Mouse (Mus musculus): ENCODE measurements around the gene Lilra5. TPM values are rescaled to one million over a fixed set of nuclear protein-coding genes. Genes with fewer than 3 reads are reported as not detected.
"Not testable (repeated sequence)": the region's sequence is repeated elsewhere in the genome, so short reads cannot be mapped to it uniquely, and the experiment has no call there.

The Lilra5 gene
- polyA plus RNA-seq, 1 experiment from 2014 or later = 2.2 TPM

- no peak overlapping the region for H3K4me3 ChIP-seq (ENCODE audit: low read depth, low read length)
- peak; percentile 99 for ATAC-seq
- no peak overlapping the region for H3K9ac ChIP-seq (replicated peaks)
- H3K27me3 ChIP-seq (ENCODE audit: insufficient read depth, low read length) = no peaks in the 10 kb centered on the region
- peak; percentile 41; the same call in 1 of the 2 replicates for TF ChIP-seq EP300 (IDR thresholded peaks at IDR 0.05; ENCODE audit: low read depth)
- TF ChIP-seq CTCF (IDR thresholded peaks at IDR 0.05; ENCODE audit: low read depth) = no peak
- no peak overlapping the region for H3K4me2 ChIP-seq (ENCODE audit: low read depth, low read length)
- peak; percentile 31 for DNase-seq
- WGBS (ENCODE audit: insufficient replicate concordance) = 37% methylated on average over 6 of the region's 6 CpGs
- peak overlapping the region; percentile 81 for H3K27ac ChIP-seq (ENCODE audit: low read depth)
- no peaks in the 10 kb centered on the region for H3K36me3 ChIP-seq (replicated peaks; ENCODE audit: insufficient read depth, low read length)
- H3K4me1 ChIP-seq (ENCODE audit: insufficient read depth) = 0 out of 2 replicates have a peak, but pooled peaks cover 6% of the 10 kb centered on the region
- H3K9me3 ChIP-seq (ENCODE audit: low read length) = no peaks in the 10 kb centered on the region
Measured at GRCm38 (mm10) chr7:4239038-4239721, 1.6 kb downstream of the Lilra5 start.

- not testable (repeated sequence) for H3K36me3 ChIP-seq (replicated peaks; ENCODE audit: insufficient read depth, low read length); ATAC-seq; H3K27me3 ChIP-seq (ENCODE audit: insufficient read depth, low read length); H3K4me3 ChIP-seq (ENCODE audit: low read depth, low read length); H3K27ac ChIP-seq (ENCODE audit: low read depth); H3K4me1 ChIP-seq (ENCODE audit: insufficient read depth); H3K9ac ChIP-seq (replicated peaks); H3K9me3 ChIP-seq (ENCODE audit: low read length); DNase-seq; H3K4me2 ChIP-seq (ENCODE audit: low read depth, low read length)
- 71% methylated on average over 1 of the region's 1 CpGs for WGBS (ENCODE audit: insufficient replicate concordance)
Measured at GRCm38 (mm10) chr7:4251211-4251610, 13.7 kb downstream of the Lilra5 start.

GRCm38 (mm10) chr7:4256060-4256459, 18.5 kb downstream of the Lilra5 start:
- DNase-seq; H3K36me3 ChIP-seq (replicated peaks; ENCODE audit: insufficient read depth, low read length); H3K4me1 ChIP-seq (ENCODE audit: insufficient read depth); H3K27ac ChIP-seq (ENCODE audit: low read depth); H3K4me3 ChIP-seq (ENCODE audit: low read depth, low read length); ATAC-seq; H3K9me3 ChIP-seq (ENCODE audit: low read length); H3K9ac ChIP-seq (replicated peaks); H3K4me2 ChIP-seq (ENCODE audit: low read depth, low read length); H3K27me3 ChIP-seq (ENCODE audit: insufficient read depth, low read length): not testable (repeated sequence)
- WGBS (ENCODE audit: insufficient replicate concordance) = no CpG with 5 or more reads among the region's 1 CpGs

GRCm38 (mm10) chr7:4260521-4260920, 23.0 kb downstream of the Lilra5 start:
- H3K4me1 ChIP-seq (ENCODE audit: insufficient read depth); H3K27me3 ChIP-seq (ENCODE audit: insufficient read depth, low read length); H3K4me2 ChIP-seq (ENCODE audit: low read depth, low read length); ATAC-seq; H3K36me3 ChIP-seq (replicated peaks; ENCODE audit: insufficient read depth, low read length); H3K9ac ChIP-seq (replicated peaks); H3K27ac ChIP-seq (ENCODE audit: low read depth); H3K9me3 ChIP-seq (ENCODE audit: low read length); H3K4me3 ChIP-seq (ENCODE audit: low read depth, low read length); DNase-seq: not testable (repeated sequence)
- WGBS (ENCODE audit: insufficient replicate concordance) = 93% methylated on average over 1 of the region's 1 CpGs

GRCm38 (mm10) chr7:4272106-4272505, 34.6 kb downstream of the Lilra5 start:
- H3K4me2 ChIP-seq (ENCODE audit: low read depth, low read length); H3K27ac ChIP-seq (ENCODE audit: low read depth); ATAC-seq; H3K9ac ChIP-seq (replicated peaks); H3K9me3 ChIP-seq (ENCODE audit: low read length); H3K36me3 ChIP-seq (replicated peaks; ENCODE audit: insufficient read depth, low read length); H3K4me3 ChIP-seq (ENCODE audit: low read depth, low read length); H3K4me1 ChIP-seq (ENCODE audit: insufficient read depth); H3K27me3 ChIP-seq (ENCODE audit: insufficient read depth, low read length); DNase-seq: not testable (repeated sequence)
- WGBS (ENCODE audit: insufficient replicate concordance) = 55% methylated on average over 1 of the region's 1 CpGs

- H3K4me1 ChIP-seq (ENCODE audit: insufficient read depth); H3K27ac ChIP-seq (ENCODE audit: low read depth); H3K4me3 ChIP-seq (ENCODE audit: low read depth, low read length); H3K36me3 ChIP-seq (replicated peaks; ENCODE audit: insufficient read depth, low read length); H3K27me3 ChIP-seq (ENCODE audit: insufficient read depth, low read length); H3K4me2 ChIP-seq (ENCODE audit: low read depth, low read length); ATAC-seq; H3K9ac ChIP-seq (replicated peaks); H3K9me3 ChIP-seq (ENCODE audit: low read length): not testable (repeated sequence)
- DNase-seq = peak; percentile 18
- WGBS (ENCODE audit: insufficient replicate concordance) = 36% methylated on average over 2 of the region's 2 CpGs
Measured at GRCm38 (mm10) chr7:4273874-4274273, 36.3 kb downstream of the Lilra5 start.

- H3K4me2 ChIP-seq (ENCODE audit: low read depth, low read length); H3K27ac ChIP-seq (ENCODE audit: low read depth); DNase-seq; H3K36me3 ChIP-seq (replicated peaks; ENCODE audit: insufficient read depth, low read length); ATAC-seq; H3K9ac ChIP-seq (replicated peaks); H3K27me3 ChIP-seq (ENCODE audit: insufficient read depth, low read length); H3K9me3 ChIP-seq (ENCODE audit: low read length); H3K4me1 ChIP-seq (ENCODE audit: insufficient read depth); H3K4me3 ChIP-seq (ENCODE audit: low read depth, low read length): not testable (repeated sequence)
- 75% methylated on average over 10 of the region's 10 CpGs for WGBS (ENCODE audit: insufficient replicate concordance)
Measured at GRCm38 (mm10) chr7:4275500-4275899, 37.9 kb downstream of the Lilra5 start.
